Mouse (Mus musculus): ENCODE measurements around the gene Eif3i. TPM values are rescaled to one million over a fixed set of nuclear protein-coding genes. Genes with fewer than 3 reads are reported as not detected.

Eif3i gene
- polyA plus RNA-seq, 1 experiment = 204 TPM

GRCm38 (mm10) chr4:129610026-129610425 is 9.6 kb upstream of the Eif3i start:
- Histone ChIP-seq H3K27ac (ENCODE audit: control insufficient read depth, insufficient read depth, low read depth, low read length) (no peak overlapping the region), H3K4me3 (ENCODE audit: control insufficient read depth, low read depth, low read length) (no peak overlapping the region), H3K4me1 (ENCODE audit: control insufficient read depth, insufficient read depth, low read length) (no peaks in the 10 kb centered on the region), H3K36me3 (ENCODE audit: control insufficient read depth, insufficient read depth, low read length) (no peaks in the 10 kb centered on the region; the same call in 1 of the 2 replicates), H3K27me3 (ENCODE audit: control insufficient read depth, insufficient read depth, low read length) (no peaks in the 10 kb centered on the region)
- no peak for TF ChIP-seq POLR2A (IDR thresholded peaks at IDR 0.05; ENCODE audit: control insufficient read depth, low read depth, low read length)
- TF ChIP-seq CTCF (IDR thresholded peaks at IDR 0.05; ENCODE audit: control insufficient read depth, insufficient read depth, insufficient replicate concordance, low read depth, low read length) = no peak

GRCm38 (mm10) chr4:129609139-129609631 is 8.7 kb upstream of the Eif3i start:
- Histone ChIP-seq H3K4me1 (ENCODE audit: control insufficient read depth, insufficient read depth, low read length) (no peaks in the 10 kb centered on the region), H3K4me3 (ENCODE audit: control insufficient read depth, low read depth, low read length) (no peak overlapping the region), H3K36me3 (ENCODE audit: control insufficient read depth, insufficient read depth, low read length) (no peaks in the 10 kb centered on the region; the same call in 1 of the 2 replicates), H3K27ac (ENCODE audit: control insufficient read depth, insufficient read depth, low read depth, low read length) (no peak overlapping the region), H3K27me3 (ENCODE audit: control insufficient read depth, insufficient read depth, low read length) (no peaks in the 10 kb centered on the region)
- TF ChIP-seq CTCF (IDR thresholded peaks at IDR 0.05; ENCODE audit: control insufficient read depth, insufficient read depth, insufficient replicate concordance, low read depth, low read length) = no peak
- no peak for TF ChIP-seq POLR2A (IDR thresholded peaks at IDR 0.05; ENCODE audit: control insufficient read depth, low read depth, low read length)

- H3K36me3 ChIP-seq (ENCODE audit: control insufficient read depth, insufficient read depth, low read length) = no peaks in the 10 kb centered on the region; the same call in none of the 2 replicates
- H3K27ac ChIP-seq (ENCODE audit: control insufficient read depth, insufficient read depth, low read depth, low read length) = no peak overlapping the region
- no peaks in the 10 kb centered on the region for H3K4me1 ChIP-seq (ENCODE audit: control insufficient read depth, insufficient read depth, low read length)
- TF ChIP-seq CTCF (IDR thresholded peaks at IDR 0.05; ENCODE audit: control insufficient read depth, insufficient read depth, insufficient replicate concordance, low read depth, low read length) = peak; percentile 89; the same call in 1 of the 2 replicates
- no peak for TF ChIP-seq POLR2A (IDR thresholded peaks at IDR 0.05; ENCODE audit: control insufficient read depth, low read depth, low read length)
- H3K4me3 ChIP-seq (ENCODE audit: control insufficient read depth, low read depth, low read length) = no peak overlapping the region
- H3K27me3 ChIP-seq (ENCODE audit: control insufficient read depth, insufficient read depth, low read length) = no peaks in the 10 kb centered on the region
These were observed 8.1 kb upstream of the Eif3i start for GRCm38 (mm10) chr4:129608426-129609025.

- Histone ChIP-seq H3K27me3 (ENCODE audit: control insufficient read depth, insufficient read depth, low read length) (no peaks in the 10 kb centered on the region), H3K4me1 (ENCODE audit: control insufficient read depth, insufficient read depth, low read length) (peaks cover 2% of the 10 kb centered on the region; the same call in 1 of the 2 replicates), H3K36me3 (ENCODE audit: control insufficient read depth, insufficient read depth, low read length) (peaks cover 4% of the 10 kb centered on the region), H3K4me3 (ENCODE audit: control insufficient read depth, low read depth, low read length) (no peak overlapping the region), H3K27ac (ENCODE audit: control insufficient read depth, insufficient read depth, low read depth, low read length) (no peak overlapping the region)
- TF ChIP-seq POLR2A (IDR thresholded peaks at IDR 0.05; ENCODE audit: control insufficient read depth, low read depth, low read length) (no peak), CTCF (IDR thresholded peaks at IDR 0.05; ENCODE audit: control insufficient read depth, insufficient read depth, insufficient replicate concordance, low read depth, low read length) (no peak)
These were observed 11.6 kb downstream of the Eif3i start for GRCm38 (mm10) chr4:129588865-129589264.

GRCm38 (mm10) chr4:129586943-129587342 is 13.5 kb downstream of the Eif3i start:
- H3K36me3 ChIP-seq (ENCODE audit: control insufficient read depth, insufficient read depth, low read length) = no peaks in the 10 kb centered on the region; the same call in 1 of the 2 replicates
- peaks cover 2% of the 10 kb centered on the region; the same call in 1 of the 2 replicates for H3K4me1 ChIP-seq (ENCODE audit: control insufficient read depth, insufficient read depth, low read length)
- no peak for TF ChIP-seq CTCF (IDR thresholded peaks at IDR 0.05; ENCODE audit: control insufficient read depth, insufficient read depth, insufficient replicate concordance, low read depth, low read length)
- TF ChIP-seq POLR2A (IDR thresholded peaks at IDR 0.05; ENCODE audit: control insufficient read depth, low read depth, low read length) = no peak
- H3K4me3 ChIP-seq (ENCODE audit: control insufficient read depth, low read depth, low read length) = no peak overlapping the region
- no peaks in the 10 kb centered on the region for H3K27me3 ChIP-seq (ENCODE audit: control insufficient read depth, insufficient read depth, low read length)
- no peak overlapping the region for H3K27ac ChIP-seq (ENCODE audit: control insufficient read depth, insufficient read depth, low read depth, low read length)

- no peaks in the 10 kb centered on the region for H3K36me3 ChIP-seq (ENCODE audit: control insufficient read depth, insufficient read depth, low read length)
- H3K27me3 ChIP-seq (ENCODE audit: control insufficient read depth, insufficient read depth, low read length) = no peaks in the 10 kb centered on the region
- H3K4me3 ChIP-seq (ENCODE audit: control insufficient read depth, low read depth, low read length) = no peak overlapping the region
- no peak for TF ChIP-seq POLR2A (IDR thresholded peaks at IDR 0.05; ENCODE audit: control insufficient read depth, low read depth, low read length)
- TF ChIP-seq CTCF (IDR thresholded peaks at IDR 0.05; ENCODE audit: control insufficient read depth, insufficient read depth, insufficient replicate concordance, low read depth, low read length) = no peak
- H3K27ac ChIP-seq (ENCODE audit: control insufficient read depth, insufficient read depth, low read depth, low read length) = no peak overlapping the region
- H3K4me1 ChIP-seq (ENCODE audit: control insufficient read depth, insufficient read depth, low read length) = peaks cover 2% of the 10 kb centered on the region; the same call in 1 of the 2 replicates
These were observed 14.7 kb downstream of the Eif3i start for GRCm38 (mm10) chr4:129585773-129586172.

- no peak; the same call in 1 of the 2 replicates for TF ChIP-seq POLR2A (IDR thresholded peaks at IDR 0.05; ENCODE audit: control insufficient read depth, low read depth, low read length)
- TF ChIP-seq CTCF (IDR thresholded peaks at IDR 0.05; ENCODE audit: control insufficient read depth, insufficient read depth, insufficient replicate concordance, low read depth, low read length) = peak; percentile 68; the same call in 1 of the 2 replicates
These were observed 15.4 kb downstream of the Eif3i start for GRCm38 (mm10) chr4:129584884-129585608.

More at GRCm38 (mm10) chr4:129584884-129585608, 15.4 kb downstream of the Eif3i start:
- no peaks in the 10 kb centered on the region for H3K36me3 ChIP-seq (ENCODE audit: control insufficient read depth, insufficient read depth, low read length)
- peak overlapping the region; percentile 9; the same call in 1 of the 2 replicates for H3K27ac ChIP-seq (ENCODE audit: control insufficient read depth, insufficient read depth, low read depth, low read length)
- H3K27me3 ChIP-seq (ENCODE audit: control insufficient read depth, insufficient read depth, low read length) = no peaks in the 10 kb centered on the region
- H3K4me3 ChIP-seq (ENCODE audit: control insufficient read depth, low read depth, low read length) = peak overlapping the region; percentile 84
- H3K4me1 ChIP-seq (ENCODE audit: control insufficient read depth, insufficient read depth, low read length) = peaks cover 2% of the 10 kb centered on the region; the same call in 1 of the 2 replicates

Data from testis, adult 2 months (tissue).